Mouse (Mus musculus): ENCODE measurements around the gene Fas. TPM values are rescaled to one million over a fixed set of nuclear protein-coding genes. Genes with fewer than 3 reads are reported as not detected.
A peak's percentile ranks its signal among the peaks of the same experiment; 100 is the strongest.

The Fas gene
- polyA plus RNA-seq (2015; fragmentation: Nextera tagmentation; extraction: Ambion mirVana): 5.8 and 6.6 TPM in 2 replicates

DNA sequence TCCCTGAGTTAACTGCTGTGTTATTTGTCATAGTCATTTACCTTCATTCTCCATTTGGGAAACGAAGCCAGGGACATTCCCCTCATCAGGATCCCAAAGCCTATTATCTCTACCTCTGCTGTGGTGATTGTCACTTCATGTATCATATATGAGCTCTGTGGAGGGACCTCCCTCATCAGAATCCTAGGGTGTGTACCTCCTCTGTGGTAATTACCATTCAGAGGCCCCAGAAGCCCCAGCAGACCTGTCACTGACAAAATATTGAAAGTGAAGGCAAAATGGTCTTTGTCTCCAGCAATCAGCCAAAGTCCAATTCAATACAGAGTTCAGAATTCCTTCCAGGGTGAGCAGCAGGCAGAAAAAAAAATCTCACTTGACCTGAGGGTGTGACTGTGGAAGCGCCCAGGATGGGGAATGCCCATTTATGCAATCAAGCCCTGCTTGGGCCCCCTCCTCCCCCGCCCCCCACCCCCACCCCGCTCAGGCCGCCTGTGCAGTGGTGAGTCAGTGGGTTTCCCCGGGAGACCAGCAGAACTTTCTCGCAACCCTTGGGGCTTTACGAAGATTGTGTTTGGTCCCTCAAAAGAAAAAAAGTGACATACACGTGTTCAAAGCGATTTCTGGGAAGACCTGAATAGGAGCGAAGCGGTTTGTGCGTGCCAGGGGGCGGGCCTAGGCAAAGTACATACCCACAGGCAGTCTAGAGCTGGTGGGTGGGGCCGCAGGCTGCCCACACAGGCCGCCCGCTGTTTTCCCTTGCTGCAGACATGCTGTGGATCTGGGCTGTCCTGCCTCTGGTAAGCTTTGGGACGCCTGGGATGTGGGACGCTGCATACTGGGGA is at the start of gene Fas:
Fas (plus strand) TSS at position 719 of the 842 bp plus-strand sequence.
- Histone ChIP-seq H3K27ac (ENCODE audit: low read length) (peak within 1 kb of the TSS; percentile 0; the same call in 1 of the 2 replicates), H3K4me2 (ENCODE audit: low read depth, low read length) (peak within 1 kb of the TSS; percentile 98), H3K4me1 (ENCODE audit: control insufficient read depth, insufficient read depth, low read length) (0 out of 2 replicates have a peak, but pooled peaks cover 2% of the 10 kb centered on the region), H3K9me3 (replicated peaks; ENCODE audit: control insufficient read depth, low read length) (no peaks in the 10 kb centered on the region), H3K9ac (ENCODE audit: low read length) (peak within 1 kb of the TSS; percentile 77), H3K36me3 (ENCODE audit: control insufficient read depth, insufficient read depth) (no peaks in the 10 kb centered on the region), H3K4me3 (ENCODE audit: low read length) (peak within 1 kb of the TSS; percentile 69), H3K27me3 (ENCODE audit: control insufficient read depth, insufficient read depth, low read length) (no peaks in the 10 kb centered on the region)
- 2% methylated on average over 19 of the region's 19 CpGs for WGBS
- peak; percentile 89 for ATAC-seq (replicated peaks; ENCODE audit: extremely low read depth, insufficient read depth, low FRiP score)

DNA sequence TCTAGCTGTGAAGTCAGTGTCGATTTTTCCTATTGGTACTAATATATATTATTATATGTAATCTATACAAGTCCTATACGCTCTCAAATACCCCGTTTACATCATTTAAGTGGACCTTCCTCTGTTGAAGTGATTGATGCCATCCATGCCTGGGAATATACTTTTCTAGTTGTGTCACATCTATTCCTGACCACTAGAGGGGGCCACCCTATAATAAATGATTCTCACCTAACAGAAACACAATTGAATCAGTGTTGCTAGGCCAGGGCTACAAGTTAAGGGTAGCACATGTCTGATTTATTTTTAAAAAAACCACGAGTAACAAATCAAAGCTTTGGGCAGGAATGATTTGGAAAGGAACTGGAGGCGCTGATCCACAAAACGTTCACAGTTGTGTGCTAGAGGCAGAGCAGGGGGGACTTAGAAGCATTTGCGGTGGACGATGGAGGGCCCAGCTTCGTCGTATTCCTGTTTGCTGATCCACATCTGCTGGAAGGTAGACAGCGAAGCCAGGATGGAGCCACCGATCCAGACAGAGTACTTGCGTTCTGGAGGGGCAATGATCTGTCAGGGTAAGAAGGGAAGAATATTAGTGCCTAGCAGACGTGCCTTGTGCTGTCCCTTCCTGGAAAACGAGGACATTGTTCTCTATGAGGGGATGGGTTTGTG is 49.1 kb upstream of the Fas start:
- H3K36me3 ChIP-seq (ENCODE audit: control insufficient read depth, insufficient read depth): peaks cover 23% of the 10 kb centered on the region
- H3K9me3 ChIP-seq (replicated peaks; ENCODE audit: control insufficient read depth, low read length): no peaks in the 10 kb centered on the region
- H3K4me2 ChIP-seq (ENCODE audit: low read depth, low read length): no peak overlapping the region
- H3K4me3 ChIP-seq (ENCODE audit: low read length): no peak overlapping the region
- no peaks in the 10 kb centered on the region for H3K4me1 ChIP-seq (ENCODE audit: control insufficient read depth, insufficient read depth, low read length)
- 64% methylated on average over 15 of the region's 15 CpGs for WGBS
- no peak overlapping the region for H3K27ac ChIP-seq (ENCODE audit: low read length)
- no peak overlapping the region for H3K9ac ChIP-seq (ENCODE audit: low read length)
- no peak; the same call in 1 of the 2 replicates for ATAC-seq (replicated peaks; ENCODE audit: extremely low read depth, insufficient read depth, low FRiP score)
- H3K27me3 ChIP-seq (ENCODE audit: control insufficient read depth, insufficient read depth, low read length): 0 out of 2 replicates have a peak, but pooled peaks cover 3% of the 10 kb centered on the region

DNA sequence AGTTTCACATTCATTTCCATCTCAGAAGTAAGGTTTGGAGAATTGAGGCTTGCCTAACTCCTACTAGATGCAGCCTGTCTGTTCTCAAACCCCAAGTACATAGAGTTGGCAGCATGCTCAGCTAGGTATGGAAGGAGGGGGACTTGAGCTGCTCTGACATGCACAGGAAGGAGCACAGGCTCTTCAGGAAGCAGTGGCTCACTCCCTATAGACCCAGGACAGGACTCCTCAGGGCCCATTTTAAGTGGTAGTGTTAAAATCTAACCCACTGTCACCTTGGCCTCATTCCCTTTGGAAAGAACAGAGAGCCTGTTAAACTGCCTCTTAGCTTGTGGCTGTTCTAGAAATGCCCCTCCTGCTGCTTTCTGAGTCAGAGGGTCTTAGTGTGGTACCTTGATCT is 47.5 kb upstream of the Fas start:
- Histone ChIP-seq H3K9ac (ENCODE audit: low read length) (no peak overlapping the region), H3K4me1 (ENCODE audit: control insufficient read depth, insufficient read depth, low read length) (no peaks in the 10 kb centered on the region), H3K4me2 (ENCODE audit: low read depth, low read length) (no peak overlapping the region), H3K4me3 (ENCODE audit: low read length) (no peak overlapping the region), H3K27me3 (ENCODE audit: control insufficient read depth, insufficient read depth, low read length) (0 out of 2 replicates have a peak, but pooled peaks cover 3% of the 10 kb centered on the region), H3K9me3 (replicated peaks; ENCODE audit: control insufficient read depth, low read length) (no peaks in the 10 kb centered on the region), H3K36me3 (ENCODE audit: control insufficient read depth, insufficient read depth) (peaks cover 22% of the 10 kb centered on the region), H3K27ac (ENCODE audit: low read length) (no peak overlapping the region)
- no peak for ATAC-seq (replicated peaks; ENCODE audit: extremely low read depth, insufficient read depth, low FRiP score)

DNA sequence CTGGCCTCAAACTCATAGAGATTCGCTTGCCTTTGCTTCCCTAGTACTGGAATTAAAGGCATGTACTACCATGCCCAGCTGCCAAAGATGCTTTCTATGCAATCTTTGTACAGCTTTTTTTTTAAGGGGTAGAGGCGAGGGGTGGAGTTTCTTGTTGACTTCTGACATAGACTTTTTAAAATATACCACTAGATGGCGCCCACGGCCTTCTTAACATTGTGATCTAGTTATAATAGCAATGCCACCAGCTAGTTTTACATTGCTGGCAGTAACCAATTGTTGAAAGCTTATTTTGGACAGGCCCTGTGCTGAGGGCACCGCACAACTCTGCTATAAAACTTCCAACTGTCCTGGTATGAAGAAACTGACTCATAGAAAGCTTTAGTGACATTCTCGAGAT is 46.4 kb upstream of the Fas start:
- Histone ChIP-seq H3K9ac (ENCODE audit: low read length) (no peak overlapping the region), H3K4me2 (ENCODE audit: low read depth, low read length) (no peak overlapping the region), H3K36me3 (ENCODE audit: control insufficient read depth, insufficient read depth) (peaks cover 22% of the 10 kb centered on the region), H3K27me3 (ENCODE audit: control insufficient read depth, insufficient read depth, low read length) (0 out of 2 replicates have a peak, but pooled peaks cover 3% of the 10 kb centered on the region), H3K4me1 (ENCODE audit: control insufficient read depth, insufficient read depth, low read length) (no peaks in the 10 kb centered on the region), H3K9me3 (replicated peaks; ENCODE audit: control insufficient read depth, low read length) (no peaks in the 10 kb centered on the region), H3K4me3 (ENCODE audit: low read length) (no peak overlapping the region), H3K27ac (ENCODE audit: low read length) (no peak overlapping the region)
- no peak; the same call in 1 of the 2 replicates for ATAC-seq (replicated peaks; ENCODE audit: extremely low read depth, insufficient read depth, low FRiP score)
- 19% methylated on average over 6 of the region's 6 CpGs for WGBS

DNA sequence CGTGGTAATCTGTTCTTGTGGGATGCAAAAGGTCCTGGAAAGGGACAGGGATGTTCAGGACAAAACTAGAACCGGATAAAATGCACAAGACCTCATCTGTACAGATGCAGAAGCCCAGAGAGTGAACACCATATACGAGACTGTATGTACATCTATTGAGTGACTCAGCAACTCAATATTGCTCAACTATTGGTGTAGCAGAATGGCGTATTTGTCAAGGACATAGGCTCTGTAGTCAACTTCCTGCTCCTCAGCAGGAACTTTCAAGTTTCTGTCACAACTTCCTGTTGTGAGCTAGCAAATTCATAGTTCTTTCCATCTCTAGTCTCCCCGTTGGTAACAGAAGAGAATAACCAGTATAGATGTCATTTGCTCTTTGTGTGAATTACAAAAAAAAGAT is 41.9 kb upstream of the Fas start:
- H3K9me3 ChIP-seq (replicated peaks; ENCODE audit: control insufficient read depth, low read length): no peaks in the 10 kb centered on the region
- peaks cover 12% of the 10 kb centered on the region for H3K36me3 ChIP-seq (ENCODE audit: control insufficient read depth, insufficient read depth)
- no peak overlapping the region for H3K4me3 ChIP-seq (ENCODE audit: low read length)
- H3K27ac ChIP-seq (ENCODE audit: low read length): no peak overlapping the region
- no peak overlapping the region for H3K4me2 ChIP-seq (ENCODE audit: low read depth, low read length)
- peaks cover 8% of the 10 kb centered on the region for H3K4me1 ChIP-seq (ENCODE audit: control insufficient read depth, insufficient read depth, low read length)
- WGBS: 77% methylated on average over 5 of the region's 5 CpGs
- no peak overlapping the region for H3K9ac ChIP-seq (ENCODE audit: low read length)
- ATAC-seq (replicated peaks; ENCODE audit: extremely low read depth, insufficient read depth, low FRiP score): no peak
- H3K27me3 ChIP-seq (ENCODE audit: control insufficient read depth, insufficient read depth, low read length): 0 out of 2 replicates have a peak, but pooled peaks cover 3% of the 10 kb centered on the region

DNA sequence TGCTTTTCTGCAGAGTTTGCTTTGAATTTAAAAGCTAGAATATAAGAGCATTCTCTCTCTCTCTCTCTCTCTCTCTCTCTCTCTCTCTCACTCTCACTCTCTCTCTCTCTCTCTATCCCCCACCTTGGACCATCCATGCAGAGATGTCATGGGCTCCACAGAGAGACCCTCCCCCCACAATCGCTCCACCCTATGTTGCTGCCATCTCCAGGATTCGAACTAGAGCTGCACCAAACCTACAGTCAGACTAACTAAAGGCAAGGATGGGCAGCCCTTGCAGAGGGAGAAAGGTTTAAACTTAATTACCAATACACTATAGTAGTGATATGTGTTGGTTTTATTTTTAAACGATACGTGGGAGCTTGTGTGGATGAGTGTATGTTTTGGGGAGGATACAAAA is 39.8 kb upstream of the Fas start:
- Histone ChIP-seq H3K4me2 (ENCODE audit: low read depth, low read length) (no peak overlapping the region), H3K9me3 (replicated peaks; ENCODE audit: control insufficient read depth, low read length) (no peaks in the 10 kb centered on the region), H3K27ac (ENCODE audit: low read length) (no peak overlapping the region), H3K4me3 (ENCODE audit: low read length) (no peak overlapping the region), H3K4me1 (ENCODE audit: control insufficient read depth, insufficient read depth, low read length) (peaks cover 12% of the 10 kb centered on the region), H3K36me3 (ENCODE audit: control insufficient read depth, insufficient read depth) (0 out of 2 replicates have a peak, but pooled peaks cover 7% of the 10 kb centered on the region), H3K27me3 (ENCODE audit: control insufficient read depth, insufficient read depth, low read length) (no peaks in the 10 kb centered on the region), H3K9ac (ENCODE audit: low read length) (no peak overlapping the region)
- no peak for ATAC-seq (replicated peaks; ENCODE audit: extremely low read depth, insufficient read depth, low FRiP score)
- WGBS: 86% methylated on average over 4 of the region's 4 CpGs

DNA sequence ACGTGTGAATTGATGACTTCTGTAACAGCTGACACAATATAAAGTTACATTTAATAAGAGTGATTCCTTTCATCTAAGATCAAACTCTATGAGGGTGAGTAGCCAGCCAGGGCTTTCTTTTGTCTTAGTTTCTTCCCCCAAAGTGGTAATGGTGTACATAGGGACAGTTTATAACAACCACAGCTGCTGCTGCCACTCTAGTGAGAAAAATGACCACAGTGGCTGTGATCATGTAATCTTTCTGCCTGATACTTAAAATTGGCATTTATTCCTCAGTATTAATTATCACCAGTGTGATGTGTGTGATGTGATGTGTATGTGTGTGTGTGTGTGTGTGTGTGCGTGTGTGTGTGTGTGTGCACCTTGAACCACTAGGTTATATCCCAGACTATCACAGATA is 38.6 kb upstream of the Fas start:
- Histone ChIP-seq H3K9ac (ENCODE audit: low read length) (no peak overlapping the region), H3K9me3 (replicated peaks; ENCODE audit: control insufficient read depth, low read length) (no peaks in the 10 kb centered on the region), H3K4me3 (ENCODE audit: low read length) (no peak overlapping the region), H3K27ac (ENCODE audit: low read length) (no peak overlapping the region), H3K4me2 (ENCODE audit: low read depth, low read length) (peak overlapping the region; percentile 64), H3K36me3 (ENCODE audit: control insufficient read depth, insufficient read depth) (0 out of 2 replicates have a peak, but pooled peaks cover 4% of the 10 kb centered on the region), H3K4me1 (ENCODE audit: control insufficient read depth, insufficient read depth, low read length) (peaks cover 12% of the 10 kb centered on the region), H3K27me3 (ENCODE audit: control insufficient read depth, insufficient read depth, low read length) (0 out of 2 replicates have a peak, but pooled peaks cover 2% of the 10 kb centered on the region)
- ATAC-seq (replicated peaks; ENCODE audit: extremely low read depth, insufficient read depth, low FRiP score): no peak
- 68% methylated on average over 2 of the region's 2 CpGs for WGBS

DNA sequence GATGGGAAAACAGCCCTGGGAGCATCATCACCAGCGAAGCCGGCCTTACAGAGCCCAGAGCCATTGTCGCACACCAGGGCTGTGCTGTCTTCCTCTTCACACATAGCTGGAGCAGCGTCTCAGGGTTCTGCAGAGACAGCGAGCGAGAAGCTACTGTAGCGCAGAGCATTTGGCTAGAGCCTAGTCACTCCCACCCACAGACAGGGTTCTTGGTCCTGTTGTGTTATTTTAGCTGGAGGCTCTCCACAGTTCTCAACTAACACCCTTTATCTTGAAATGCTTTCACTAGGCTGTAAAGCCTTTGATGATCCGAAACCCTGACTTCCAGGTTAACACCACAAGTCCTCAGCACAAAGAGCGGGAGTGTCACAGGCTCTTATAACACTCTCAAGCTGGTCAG is 38.0 kb upstream of the Fas start:
- Histone ChIP-seq H3K27ac (ENCODE audit: low read length) (no peak overlapping the region), H3K9ac (ENCODE audit: low read length) (peak overlapping the region; percentile 43), H3K4me3 (ENCODE audit: low read length) (peak overlapping the region; percentile 30), H3K36me3 (ENCODE audit: control insufficient read depth, insufficient read depth) (0 out of 2 replicates have a peak, but pooled peaks cover 3% of the 10 kb centered on the region), H3K9me3 (replicated peaks; ENCODE audit: control insufficient read depth, low read length) (no peaks in the 10 kb centered on the region), H3K4me1 (ENCODE audit: control insufficient read depth, insufficient read depth, low read length) (peaks cover 12% of the 10 kb centered on the region), H3K4me2 (ENCODE audit: low read depth, low read length) (peak overlapping the region; percentile 64), H3K27me3 (ENCODE audit: control insufficient read depth, insufficient read depth, low read length) (0 out of 2 replicates have a peak, but pooled peaks cover 2% of the 10 kb centered on the region)
- ATAC-seq (replicated peaks; ENCODE audit: extremely low read depth, insufficient read depth, low FRiP score): 0 out of 2 replicates have a peak, but pooled peaks have one; percentile 14
- WGBS: 34% methylated on average over 9 of the region's 9 CpGs

Data from heart, embryonic 16.5 days (tissue).